Mouse (Mus musculus) midbrain, embryonic 10.5 days (tissue): ENCODE results near the gene Prelid3b. TPM values are rescaled to one million over a fixed set of nuclear protein-coding genes. Genes with fewer than 3 reads are reported as not detected.

Source experiments
- DNase-seq: peaks from one replicate; pipeline ENCODE4 v3.0.0-alpha.2; 2017; ENCODE audit warnings: low spot score
- H3K27ac ChIP-seq: fragments of 300-500 bp; sonication (generic); replicated peaks from 2 replicates; pipeline ENCODE4 v1.5.1; 2016; ENCODE audit warnings: mild to moderate bottlenecking
- H3K27me3 ChIP-seq: fragments of 300-500 bp; sonication (generic); 2 replicates; pipeline ENCODE4 v1.6.1; 2016; ENCODE audit warnings: low read depth, mild to moderate bottlenecking; ENCODE audit not compliant: poor library complexity, severe bottlenecking
- H3K36me3 ChIP-seq: fragments of 300-500 bp; sonication (generic); 2 replicates; pipeline ENCODE4 v1.6.1; 2016; ENCODE audit warnings: mild to moderate bottlenecking, moderate library complexity
- H3K4me1 ChIP-seq: fragments of 300-500 bp; sonication (generic); 2 replicates; pipeline ENCODE4 v1.6.1; 2016
- H3K4me3 ChIP-seq: fragments of 300-500 bp; sonication (generic); 2 replicates; pipeline ENCODE4 v1.5.1; 2016; ENCODE audit warnings: mild to moderate bottlenecking, moderate library complexity
- H3K9me3 ChIP-seq: fragments of 300-500 bp; sonication (generic); replicated peaks from 2 replicates; pipeline ENCODE4 v1.6.1; 2016; ENCODE audit warnings: mild to moderate bottlenecking
- WGBS: fragments of 180-500 bp; shearing (Covaris S2); methylation state at CpG from one replicate; pipeline ENCODE4 v1.1.7; 2016; 5-methylcytosine and 5-hydroxymethylcytosine counted together
- polyA plus RNA-seq: library from polyadenylated mRNA; unstranded; fragments of >200 nt; fragmentation: Nextera tagmentation; extraction: Ambion mirVana; gene quantifications from 2 replicates; pipeline ENCODE4 v1.2.1, GENCODE M21; 2016

Prelid3b gene
- polyA plus RNA-seq, 1 experiment from 2014 or later = 132 TPM

- no peaks in the 10 kb centered on the region for H3K36me3 ChIP-seq
- H3K27ac ChIP-seq = 0 out of 2 replicates have a peak overlapping the region, but pooled peaks have one; percentile 1
- no peaks in the 10 kb centered on the region for H3K9me3 ChIP-seq
- peaks cover 24% of the 10 kb centered on the region for H3K4me1 ChIP-seq
- WGBS = 87% methylated on average over 4 of the region's 4 CpGs
- H3K27me3 ChIP-seq = 0 out of 2 replicates have a peak, but pooled peaks cover 4% of the 10 kb centered on the region
- DNase-seq = no peak
- H3K4me3 ChIP-seq = no peak overlapping the region
Observed at GRCm38 (mm10) chr2:174448405-174448804, 24.5 kb downstream of the Prelid3b start.

GRCm38 (mm10) chr2:174446905-174447304 lies 26.0 kb downstream of the Prelid3b start:
- Histone ChIP-seq H3K9me3 (no peaks in the 10 kb centered on the region), H3K4me3 (no peak overlapping the region), H3K27ac (peak overlapping the region; percentile 52), H3K27me3 (0 out of 2 replicates have a peak, but pooled peaks cover 4% of the 10 kb centered on the region), H3K4me1 (peaks cover 33% of the 10 kb centered on the region), H3K36me3 (no peaks in the 10 kb centered on the region)
- WGBS = 56% methylated on average over 8 of the region's 8 CpGs
- DNase-seq = no peak

- peak overlapping the region; percentile 52 for H3K27ac ChIP-seq
- H3K9me3 ChIP-seq = no peaks in the 10 kb centered on the region
- no peaks in the 10 kb centered on the region for H3K36me3 ChIP-seq
- peaks cover 33% of the 10 kb centered on the region for H3K4me1 ChIP-seq
- WGBS = 53% methylated on average over 7 of the region's 7 CpGs
- H3K27me3 ChIP-seq = 0 out of 2 replicates have a peak, but pooled peaks cover 4% of the 10 kb centered on the region
- DNase-seq = no peak
- H3K4me3 ChIP-seq = no peak overlapping the region
Observed at GRCm38 (mm10) chr2:174446492-174446891, 26.4 kb downstream of the Prelid3b start.

GRCm38 (mm10) chr2:174445018-174445417 lies 27.9 kb downstream of the Prelid3b start:
- H3K4me1 ChIP-seq = peaks cover 34% of the 10 kb centered on the region
- H3K36me3 ChIP-seq = no peaks in the 10 kb centered on the region
- no peak for DNase-seq
- H3K9me3 ChIP-seq = no peaks in the 10 kb centered on the region
- H3K4me3 ChIP-seq = no peak overlapping the region
- WGBS = 87% methylated on average over 6 of the region's 6 CpGs
- H3K27ac ChIP-seq = no peak overlapping the region
- 0 out of 2 replicates have a peak, but pooled peaks cover 4% of the 10 kb centered on the region for H3K27me3 ChIP-seq

- no peaks in the 10 kb centered on the region for H3K9me3 ChIP-seq
- H3K36me3 ChIP-seq = no peaks in the 10 kb centered on the region
- no peak overlapping the region for H3K27ac ChIP-seq
- peaks cover 41% of the 10 kb centered on the region for H3K4me1 ChIP-seq
- 0 out of 2 replicates have a peak, but pooled peaks cover 4% of the 10 kb centered on the region for H3K27me3 ChIP-seq
- no peak for DNase-seq
- WGBS = 91% methylated on average over 7 of the region's 7 CpGs
- no peak overlapping the region for H3K4me3 ChIP-seq
Observed at GRCm38 (mm10) chr2:174444359-174444758, 28.5 kb downstream of the Prelid3b start.

- Histone ChIP-seq H3K4me1 (peaks cover 54% of the 10 kb centered on the region), H3K36me3 (no peaks in the 10 kb centered on the region), H3K4me3 (no peak overlapping the region), H3K27ac (no peak overlapping the region), H3K27me3 (0 out of 2 replicates have a peak, but pooled peaks cover 4% of the 10 kb centered on the region), H3K9me3 (no peaks in the 10 kb centered on the region)
- 67% methylated on average over 2 of the region's 2 CpGs for WGBS
- no peak for DNase-seq
Observed at GRCm38 (mm10) chr2:174443046-174443445, 29.8 kb downstream of the Prelid3b start.

GRCm38 (mm10) chr2:174442460-174442859 lies 30.4 kb downstream of the Prelid3b start:
- Histone ChIP-seq H3K4me3 (no peak overlapping the region), H3K36me3 (no peaks in the 10 kb centered on the region), H3K27me3 (0 out of 2 replicates have a peak, but pooled peaks cover 4% of the 10 kb centered on the region), H3K9me3 (no peaks in the 10 kb centered on the region), H3K4me1 (peaks cover 56% of the 10 kb centered on the region), H3K27ac (no peak overlapping the region)
- WGBS = 82% methylated on average over 9 of the region's 9 CpGs
- no peak for DNase-seq

GRCm38 (mm10) chr2:174441898-174442297 lies 31.0 kb downstream of the Prelid3b start:
- no peak for DNase-seq
- Histone ChIP-seq H3K27ac (no peak overlapping the region), H3K4me1 (peaks cover 56% of the 10 kb centered on the region), H3K9me3 (no peaks in the 10 kb centered on the region), H3K4me3 (no peak overlapping the region), H3K36me3 (peaks cover 2% of the 10 kb centered on the region), H3K27me3 (0 out of 2 replicates have a peak, but pooled peaks cover 4% of the 10 kb centered on the region)
- WGBS = 86% methylated on average over 4 of the region's 4 CpGs

GRCm38 (mm10) chr2:174439961-174440360 lies 32.9 kb downstream of the Prelid3b start:
- Histone ChIP-seq H3K4me3 (no peak overlapping the region), H3K27ac (no peak overlapping the region), H3K9me3 (no peaks in the 10 kb centered on the region), H3K4me1 (peaks cover 44% of the 10 kb centered on the region), H3K27me3 (no peaks in the 10 kb centered on the region), H3K36me3 (peaks cover 19% of the 10 kb centered on the region)
- 82% methylated on average over 9 of the region's 9 CpGs for WGBS
- no peak for DNase-seq

- H3K27me3 ChIP-seq = no peaks in the 10 kb centered on the region
- peaks cover 44% of the 10 kb centered on the region for H3K4me1 ChIP-seq
- 35% methylated on average over 5 of the region's 5 CpGs for WGBS
- no peak for DNase-seq
- peak overlapping the region; percentile 59 for H3K4me3 ChIP-seq
- H3K36me3 ChIP-seq = peaks cover 24% of the 10 kb centered on the region
- peak overlapping the region; percentile 85 for H3K27ac ChIP-seq
- H3K9me3 ChIP-seq = no peaks in the 10 kb centered on the region
Observed at GRCm38 (mm10) chr2:174439450-174439838, 33.4 kb downstream of the Prelid3b start.

GRCm38 (mm10) chr2:174438737-174439449 lies 34.0 kb downstream of the Prelid3b start, which contains the start of gene Ctsz:
Gene Ctsz (minus strand): TSS chr2:174439039.
- Histone ChIP-seq H3K4me3 (peak within 1 kb of the TSS; percentile 59), H3K9me3 (no peaks in the 10 kb centered on the region), H3K27me3 (no peaks in the 10 kb centered on the region), H3K36me3 (peaks cover 29% of the 10 kb centered on the region), H3K4me1 (peaks cover 44% of the 10 kb centered on the region), H3K27ac (peak within 1 kb of the TSS; percentile 85)
- WGBS = under 1% methylated on average over 38 of the region's 38 CpGs
- peak; percentile 77 for DNase-seq

- Histone ChIP-seq H3K36me3 (peaks cover 37% of the 10 kb centered on the region), H3K4me1 (peaks cover 46% of the 10 kb centered on the region), H3K9me3 (no peaks in the 10 kb centered on the region), H3K4me3 (peak overlapping the region; percentile 59), H3K27me3 (no peaks in the 10 kb centered on the region), H3K27ac (peak overlapping the region; percentile 85)
- DNase-seq = no peak
- 69% methylated on average over 11 of the region's 11 CpGs for WGBS
Observed at GRCm38 (mm10) chr2:174438181-174438580, 34.7 kb downstream of the Prelid3b start.

- Histone ChIP-seq H3K4me3 (peak overlapping the region; percentile 59; the same call in 1 of the 2 replicates), H3K27ac (peak overlapping the region; percentile 85), H3K27me3 (no peaks in the 10 kb centered on the region)
Observed at GRCm38 (mm10) chr2:174437697-174437982, 35.2 kb downstream of the Prelid3b start.

More at GRCm38 (mm10) chr2:174437697-174437982, 35.2 kb downstream of the Prelid3b start:
- 94% methylated on average over 4 of the region's 4 CpGs for WGBS
- H3K4me1 ChIP-seq = peaks cover 42% of the 10 kb centered on the region
- no peak for DNase-seq
- H3K36me3 ChIP-seq = peaks cover 41% of the 10 kb centered on the region
- H3K9me3 ChIP-seq = no peaks in the 10 kb centered on the region
